Mouse (Mus musculus) neural tube, embryonic 11.5 days (tissue): Measurements from ENCODE around the gene Rbm28. TPM values are rescaled to one million over a fixed set of nuclear protein-coding genes. Genes with fewer than 3 reads are reported as not detected.
"Not testable (repeated sequence)": the region's sequence is repeated elsewhere in the genome, so short reads cannot be mapped to it uniquely, and the experiment has no call there.

Experiments used
- ATAC-seq: fragments of 200-750 bp; cut with Nextera tagmentation; 2 replicates; pipeline ENCODE4 v1.8.0; 2017; ENCODE audit warnings: moderate number of reproducible peaks, mild to moderate bottlenecking, moderate TSS enrichment, moderate library complexity; ENCODE audit not compliant: insufficient read depth, low FRiP score, low TSS enrichment
- DNase-seq: peaks from one replicate; pipeline ENCODE4 v3.0.0-alpha.2; 2015; ENCODE audit warnings: low spot score
- H3K27ac ChIP-seq: fragments of 300-500 bp; sonication (generic); 2 replicates; pipeline ENCODE4 v1.5.1; 2014; ENCODE audit warnings: low read depth, mild to moderate bottlenecking, low read length
- H3K27me3 ChIP-seq: fragments of 300-500 bp; sonication (generic); 2 replicates; pipeline ENCODE4 v1.6.1; 2014; ENCODE audit warnings: mild to moderate bottlenecking, low read length, mixed read lengths; ENCODE audit not compliant: control insufficient read depth, insufficient read depth
- H3K36me3 ChIP-seq: fragments of 300-500 bp; sonication (generic); 2 replicates; pipeline ENCODE4 v1.6.1; 2014; ENCODE audit warnings: mild to moderate bottlenecking, low read length, moderate library complexity, mixed read lengths; ENCODE audit not compliant: control insufficient read depth, insufficient read depth
- H3K4me1 ChIP-seq: fragments of 300-500 bp; sonication (generic); 2 replicates; pipeline ENCODE4 v1.6.1; 2014; ENCODE audit warnings: low read length, mixed read lengths; ENCODE audit not compliant: control insufficient read depth, insufficient read depth
- H3K4me2 ChIP-seq: fragments of 300-500 bp; sonication (generic); 2 replicates; pipeline ENCODE4 v1.6.1; 2014; ENCODE audit warnings: low read depth, mild to moderate bottlenecking, moderate library complexity
- H3K4me3 ChIP-seq: fragments of 300-500 bp; sonication (generic); 2 replicates; pipeline ENCODE4 v1.5.1; 2014; ENCODE audit warnings: low read depth, low read length
- H3K9ac ChIP-seq: fragments of 300-500 bp; sonication (generic); 2 replicates; pipeline ENCODE4 v1.6.1; 2014; ENCODE audit warnings: mild to moderate bottlenecking, low read length
- H3K9me3 ChIP-seq: fragments of 300-500 bp; sonication (generic); 2 replicates; pipeline ENCODE4 v1.6.1; 2016; ENCODE audit warnings: low read length; ENCODE audit not compliant: control insufficient read depth
- WGBS: fragments of 180-500 bp; shearing (Covaris S2); extraction: QIAGEN DNeasy Blood & Tissue Kit; methylation state at CpG from one replicate; pipeline ENCODE4 v1.1.7; 2014; 5-methylcytosine and 5-hydroxymethylcytosine counted together
- polyA plus RNA-seq: library from polyadenylated mRNA; unstranded; fragments of >200 nt; fragmentation: Nextera tagmentation; extraction: Ambion mirVana; gene quantifications from 2 replicates; pipeline ENCODE4 v1.2.1, GENCODE M21; 2014

Gene Rbm28
- polyA plus RNA-seq, 1 experiment from 2014 or later = 70.7 TPM

- not testable (repeated sequence) for DNase-seq, H3K9ac ChIP-seq, H3K4me3 ChIP-seq, H3K36me3 ChIP-seq, H3K27me3 ChIP-seq, H3K27ac ChIP-seq, ATAC-seq, H3K9me3 ChIP-seq, H3K4me1 ChIP-seq, H3K4me2 ChIP-seq
- 96% methylated on average over 5 of the region's 5 CpGs for WGBS
These were observed 3.5 kb downstream of the Rbm28 start for GRCm38 (mm10) chr6:29161291-29161690.

GRCm38 (mm10) chr6:29160786-29161185 is 4.0 kb downstream of the Rbm28 start:
- no peak for DNase-seq
- Histone ChIP-seq H3K36me3 (peaks cover 3% of the 10 kb centered on the region; the same call in 1 of the 2 replicates), H3K4me1 (0 out of 2 replicates have a peak, but pooled peaks cover 3% of the 10 kb centered on the region), H3K27me3 (no peaks in the 10 kb centered on the region), H3K4me3 (no peak overlapping the region), H3K4me2 (no peak overlapping the region), H3K9me3 (no peaks in the 10 kb centered on the region), H3K9ac (no peak overlapping the region), H3K27ac (no peak overlapping the region)
- no peak for ATAC-seq
- WGBS = 83% methylated on average over 2 of the region's 2 CpGs

GRCm38 (mm10) chr6:29156326-29156725 is 8.5 kb downstream of the Rbm28 start:
- ATAC-seq (no peak), DNase-seq (no peak)
- Histone ChIP-seq H3K4me3 (no peak overlapping the region), H3K9me3 (no peaks in the 10 kb centered on the region), H3K4me2 (no peak overlapping the region), H3K27ac (no peak overlapping the region), H3K4me1 (no peaks in the 10 kb centered on the region), H3K27me3 (no peaks in the 10 kb centered on the region), H3K36me3 (peaks cover 10% of the 10 kb centered on the region), H3K9ac (no peak overlapping the region)
- 91% methylated on average over 5 of the region's 5 CpGs for WGBS

DNA sequence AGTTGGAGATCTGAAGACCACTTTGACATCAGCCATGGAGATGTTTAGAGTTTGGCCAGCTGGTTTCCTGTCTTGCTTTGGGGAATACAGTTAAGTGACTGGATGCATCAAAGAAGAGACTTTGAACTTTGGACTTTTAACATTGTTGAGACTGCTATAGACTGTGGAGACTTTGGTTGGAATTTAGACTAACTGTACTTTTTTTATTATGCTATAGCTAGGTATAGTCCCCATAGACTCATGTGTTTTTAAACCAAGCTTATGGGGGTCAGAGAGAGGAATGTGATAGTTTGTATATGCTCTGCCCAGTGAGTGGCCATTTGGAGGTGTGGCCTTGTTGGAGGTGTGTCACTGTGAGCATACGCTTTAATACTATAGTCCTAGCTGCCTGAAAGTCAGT is 14.8 kb downstream of the Rbm28 start:
- no peak overlapping the region for H3K4me3 ChIP-seq
- H3K27me3 ChIP-seq = no peaks in the 10 kb centered on the region
- WGBS = 97% methylated on average over 1 of the region's 1 CpGs
- H3K9ac ChIP-seq = no peak overlapping the region
- H3K36me3 ChIP-seq = peaks cover 6% of the 10 kb centered on the region
- H3K9me3 ChIP-seq = no peaks in the 10 kb centered on the region
- H3K4me1 ChIP-seq = no peaks in the 10 kb centered on the region
- H3K27ac ChIP-seq = no peak overlapping the region
- DNase-seq = no peak
- ATAC-seq = no peak
- H3K4me2 ChIP-seq = no peak overlapping the region

- no peak overlapping the region for H3K4me3 ChIP-seq
- H3K4me2 ChIP-seq = no peak overlapping the region
- ATAC-seq = no peak
- no peak overlapping the region for H3K27ac ChIP-seq
- H3K9ac ChIP-seq = no peak overlapping the region
- H3K27me3 ChIP-seq = no peaks in the 10 kb centered on the region
- WGBS = 85% methylated on average over 5 of the region's 5 CpGs
- DNase-seq = no peak
- H3K4me1 ChIP-seq = no peaks in the 10 kb centered on the region
- no peaks in the 10 kb centered on the region for H3K9me3 ChIP-seq
- peaks cover 2% of the 10 kb centered on the region; the same call in 1 of the 2 replicates for H3K36me3 ChIP-seq
These were observed 17.3 kb downstream of the Rbm28 start for GRCm38 (mm10) chr6:29147407-29148010.

DNA sequence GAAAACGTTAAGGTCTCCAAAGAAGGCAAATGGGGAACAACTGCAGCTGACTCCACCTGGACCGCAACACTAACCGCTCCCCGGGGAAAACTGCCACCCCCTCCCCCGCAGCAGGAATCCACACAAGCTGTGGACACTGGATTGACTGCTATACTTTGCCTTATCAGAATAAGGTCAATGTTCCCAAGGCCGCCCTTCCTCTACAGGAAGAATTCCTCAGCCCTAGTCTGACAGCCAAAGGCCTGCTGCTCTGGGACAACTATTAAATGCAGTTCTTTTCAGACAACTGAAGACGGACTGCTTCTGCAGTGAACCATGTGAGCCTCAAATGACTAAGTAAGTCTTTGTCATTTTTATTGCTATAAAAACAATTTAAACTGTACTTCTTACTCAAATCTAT is 18.2 kb downstream of the Rbm28 start:
- Histone ChIP-seq H3K9me3 (no peaks in the 10 kb centered on the region), H3K9ac (no peak overlapping the region), H3K4me3 (no peak overlapping the region), H3K27ac (no peak overlapping the region), H3K4me1 (no peaks in the 10 kb centered on the region), H3K27me3 (no peaks in the 10 kb centered on the region), H3K4me2 (no peak overlapping the region), H3K36me3 (0 out of 2 replicates have a peak, but pooled peaks cover 2% of the 10 kb centered on the region)
- ATAC-seq (no peak), DNase-seq (no peak)
- 71% methylated on average over 7 of the region's 7 CpGs for WGBS

- DNase-seq = no peak
- WGBS = 70% methylated on average over 12 of the region's 12 CpGs
- Histone ChIP-seq H3K27me3 (no peaks in the 10 kb centered on the region), H3K9ac (no peak overlapping the region), H3K36me3 (0 out of 2 replicates have a peak, but pooled peaks cover 2% of the 10 kb centered on the region), H3K4me3 (no peak overlapping the region), H3K4me2 (no peak overlapping the region), H3K9me3 (no peaks in the 10 kb centered on the region), H3K4me1 (no peaks in the 10 kb centered on the region), H3K27ac (no peak overlapping the region)
- ATAC-seq = no peak
These were observed 19.1 kb downstream of the Rbm28 start for GRCm38 (mm10) chr6:29145456-29146307.

DNA sequence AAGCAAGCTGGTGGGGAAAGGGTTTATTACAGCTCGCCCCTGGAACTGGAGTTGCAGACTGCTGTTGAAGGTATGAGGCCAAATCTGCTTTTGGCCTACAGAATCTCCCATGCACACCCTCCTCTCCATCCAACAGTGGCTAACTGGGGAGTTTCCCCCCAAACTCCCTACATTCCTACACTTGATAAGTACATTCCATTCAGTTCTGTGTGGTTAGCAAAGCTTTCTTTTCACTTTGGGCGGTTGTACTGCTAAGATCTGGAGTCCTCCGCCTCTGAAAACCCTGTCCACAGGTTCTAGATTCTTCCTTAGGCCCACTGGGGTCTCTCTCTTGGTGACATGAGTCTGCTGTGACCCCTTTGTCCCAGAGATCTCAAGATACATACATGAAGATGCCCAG is 19.8 kb downstream of the Rbm28 start:
- no peaks in the 10 kb centered on the region for H3K9me3 ChIP-seq
- no peak for ATAC-seq
- H3K36me3 ChIP-seq = 0 out of 2 replicates have a peak, but pooled peaks cover 2% of the 10 kb centered on the region
- 83% methylated on average over 3 of the region's 3 CpGs for WGBS
- no peak overlapping the region for H3K4me2 ChIP-seq
- no peak overlapping the region for H3K9ac ChIP-seq
- no peaks in the 10 kb centered on the region for H3K27me3 ChIP-seq
- H3K4me1 ChIP-seq = no peaks in the 10 kb centered on the region
- H3K4me3 ChIP-seq = no peak overlapping the region
- H3K27ac ChIP-seq = no peak overlapping the region
- DNase-seq = no peak

DNA sequence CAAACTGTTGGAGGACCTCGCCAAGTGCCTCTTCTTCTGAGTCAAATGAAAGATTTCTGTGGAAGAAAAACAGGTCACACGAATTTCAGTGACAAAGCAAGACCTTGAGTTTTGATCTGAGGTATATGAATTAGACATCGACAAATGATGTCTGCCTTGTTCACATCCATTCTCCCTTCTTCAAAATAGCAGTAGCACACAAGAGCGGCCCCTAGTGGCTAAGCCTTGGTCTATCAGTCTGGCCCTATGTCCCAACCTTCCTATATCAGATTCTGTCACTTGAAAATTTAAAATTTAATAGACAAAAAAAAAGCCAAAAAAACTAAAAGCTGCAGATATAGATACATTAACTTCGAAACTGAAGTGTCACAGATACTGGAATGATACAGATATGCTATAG is 21.2 kb downstream of the Rbm28 start:
- Histone ChIP-seq H3K4me1 (no peaks in the 10 kb centered on the region), H3K9ac (no peak overlapping the region), H3K9me3 (no peaks in the 10 kb centered on the region), H3K4me2 (no peak overlapping the region), H3K36me3 (0 out of 2 replicates have a peak, but pooled peaks cover 2% of the 10 kb centered on the region), H3K27me3 (no peaks in the 10 kb centered on the region), H3K4me3 (no peak overlapping the region), H3K27ac (no peak overlapping the region)
- ATAC-seq = no peak
- peak; percentile 63 for DNase-seq
- 51% methylated on average over 5 of the region's 5 CpGs for WGBS
